Mouse (Mus musculus) midbrain, postnatal 0 days (tissue): Measurements from ENCODE around the gene Syne2. TPM values are rescaled to one million over a fixed set of nuclear protein-coding genes. Genes with fewer than 3 reads are reported as not detected.
"Not testable (repeated sequence)": the region's sequence is repeated elsewhere in the genome, so short reads cannot be mapped to it uniquely, and the experiment has no call there.

Experiments used
- ATAC-seq: fragments of 200-750 bp; cut with Nextera tagmentation; 2 replicates; pipeline ENCODE4 v1.8.0; 2017; ENCODE audit warnings: moderate number of reproducible peaks, mild to moderate bottlenecking, moderate TSS enrichment, moderate library complexity; ENCODE audit not compliant: low FRiP score
- DNase-seq: peaks from one replicate; pipeline ENCODE4 v3.0.0-alpha.2; 2015; ENCODE audit warnings: low spot score
- H3K27ac ChIP-seq: fragments of 300-500 bp; sonication (generic); 2 replicates; pipeline ENCODE4 v1.5.1; 2014; ENCODE audit warnings: low read depth, mild to moderate bottlenecking, low read length, mixed read lengths
- H3K27me3 ChIP-seq: fragments of 300-500 bp; sonication (generic); 2 replicates; pipeline ENCODE4 v1.6.1; 2014; ENCODE audit warnings: low read length, control low read depth, mixed read lengths; ENCODE audit not compliant: insufficient read depth
- H3K36me3 ChIP-seq: fragments of 300-500 bp; sonication (generic); 2 replicates; pipeline ENCODE4 v1.6.1; 2014; ENCODE audit warnings: low read length, control low read depth, mixed read lengths; ENCODE audit not compliant: insufficient read depth
- H3K4me1 ChIP-seq: fragments of 300-500 bp; sonication (generic); 2 replicates; pipeline ENCODE4 v1.6.1; 2014; ENCODE audit warnings: mild to moderate bottlenecking, control low read depth, antibody characterized with exemption, low read length, mixed read lengths; ENCODE audit not compliant: insufficient read depth
- H3K4me2 ChIP-seq: fragments of 300-500 bp; sonication (generic); 2 replicates; pipeline ENCODE4 v1.6.1; 2014; ENCODE audit warnings: low read depth, mild to moderate bottlenecking, low read length, mixed read lengths; ENCODE audit not compliant: poor library complexity, severe bottlenecking
- H3K4me3 ChIP-seq: fragments of 300-500 bp; sonication (generic); 2 replicates; pipeline ENCODE4 v1.5.1; 2014; ENCODE audit warnings: low read depth, mild to moderate bottlenecking, low read length, moderate library complexity
- H3K9ac ChIP-seq: fragments of 300-500 bp; sonication (generic); replicated peaks from 2 replicates; pipeline ENCODE4 v1.6.1; 2014; ENCODE audit warnings: mild to moderate bottlenecking, low read length, moderate library complexity, mixed read lengths; ENCODE audit not compliant: poor library complexity, severe bottlenecking
- H3K9me3 ChIP-seq: fragments of 300-500 bp; sonication (generic); 2 replicates; pipeline ENCODE4 v1.6.1; 2016; ENCODE audit warnings: low read length, control low read depth
- CTCF ChIP-seq: IDR thresholded peaks from 2 replicates; pipeline ENCODE4 v1.5.1; 2016; ENCODE audit warnings: antibody characterized with exemption, mild to moderate bottlenecking
- WGBS: fragments of 180-500 bp; shearing (Covaris S2); extraction: QIAGEN DNeasy Blood & Tissue Kit; methylation state at CpG from one replicate; pipeline ENCODE4 v1.1.7; 2014; 5-methylcytosine and 5-hydroxymethylcytosine counted together
- polyA plus RNA-seq: library from polyadenylated mRNA; unstranded; fragments of >200 nt; fragmentation: Nextera tagmentation; extraction: Ambion mirVana; gene quantifications from 2 replicates; pipeline ENCODE4 v1.2.1, GENCODE M21; 2015
- total RNA-seq: library from RNA; depleted of rRNA; stranded (reverse); fragments of >200 nt; gene quantifications from 2 replicates; pipeline ENCODE4 v1.2.3, GENCODE M21; 2014

The Syne2 gene
- total and polyA plus RNA-seq, 2 experiments from 2014 or later: 20.3 to 49.3 TPM

GRCm38 (mm10) chr12:75786681-75787080 lies 31.3 kb upstream of the Syne2 start:
- H3K9me3 ChIP-seq, H3K27ac ChIP-seq, H3K27me3 ChIP-seq, H3K4me2 ChIP-seq, H3K4me3 ChIP-seq, ATAC-seq, H3K36me3 ChIP-seq, H3K9ac ChIP-seq, H3K4me1 ChIP-seq: not testable (repeated sequence)
- 0% methylated on average over 2 of the region's 2 CpGs for WGBS
- TF ChIP-seq CTCF: peak; percentile 75
- peak; percentile 85 for DNase-seq

GRCm38 (mm10) chr12:75789451-75789850 lies 28.5 kb upstream of the Syne2 start:
- no peak overlapping the region for H3K4me3 ChIP-seq
- no peak overlapping the region for H3K4me2 ChIP-seq
- no peak overlapping the region for H3K9ac ChIP-seq
- no peaks in the 10 kb centered on the region for H3K9me3 ChIP-seq
- no peak for ATAC-seq
- no peaks in the 10 kb centered on the region for H3K36me3 ChIP-seq
- no peaks in the 10 kb centered on the region for H3K27me3 ChIP-seq
- no peak for TF ChIP-seq CTCF
- DNase-seq: peak; percentile 2
- 66% methylated on average over 4 of the region's 4 CpGs for WGBS
- no peaks in the 10 kb centered on the region for H3K4me1 ChIP-seq
- H3K27ac ChIP-seq: no peak overlapping the region

GRCm38 (mm10) chr12:75794527-75794926 lies 23.4 kb upstream of the Syne2 start:
- 60% methylated on average over 4 of the region's 4 CpGs for WGBS
- H3K9ac ChIP-seq: no peak overlapping the region
- H3K4me3 ChIP-seq: no peak overlapping the region
- ATAC-seq: no peak
- no peak for TF ChIP-seq CTCF
- H3K9me3 ChIP-seq: no peaks in the 10 kb centered on the region
- no peaks in the 10 kb centered on the region for H3K36me3 ChIP-seq
- no peaks in the 10 kb centered on the region for H3K27me3 ChIP-seq
- DNase-seq: no peak
- no peaks in the 10 kb centered on the region for H3K4me1 ChIP-seq
- no peak overlapping the region for H3K27ac ChIP-seq
- no peak overlapping the region for H3K4me2 ChIP-seq

- H3K4me3 ChIP-seq: no peak overlapping the region
- no peaks in the 10 kb centered on the region for H3K9me3 ChIP-seq
- no peaks in the 10 kb centered on the region for H3K36me3 ChIP-seq
- TF ChIP-seq CTCF: peak; percentile 78
- ATAC-seq (no peak), DNase-seq (peak; percentile 42)
- WGBS: 82% methylated on average over 2 of the region's 2 CpGs
- H3K9ac ChIP-seq: no peak overlapping the region
- H3K27ac ChIP-seq: no peak overlapping the region
- no peaks in the 10 kb centered on the region for H3K27me3 ChIP-seq
- H3K4me2 ChIP-seq: no peak overlapping the region
- H3K4me1 ChIP-seq: no peaks in the 10 kb centered on the region
These were observed 21.4 kb upstream of the Syne2 start for GRCm38 (mm10) chr12:75796510-75796909.

GRCm38 (mm10) chr12:75806281-75806680 lies 11.7 kb upstream of the Syne2 start:
- ATAC-seq: no peak
- WGBS: 92% methylated on average over 4 of the region's 4 CpGs
- H3K9me3 ChIP-seq: no peaks in the 10 kb centered on the region
- no peak for DNase-seq
- H3K27me3 ChIP-seq: no peaks in the 10 kb centered on the region
- no peak overlapping the region for H3K27ac ChIP-seq
- no peak overlapping the region for H3K4me2 ChIP-seq
- no peak overlapping the region for H3K9ac ChIP-seq
- H3K4me3 ChIP-seq: no peak overlapping the region
- H3K36me3 ChIP-seq: no peaks in the 10 kb centered on the region
- TF ChIP-seq CTCF: no peak
- no peaks in the 10 kb centered on the region for H3K4me1 ChIP-seq

GRCm38 (mm10) chr12:75813766-75814165 lies 4.2 kb upstream of the Syne2 start:
- H3K9me3 ChIP-seq: no peaks in the 10 kb centered on the region
- H3K27ac ChIP-seq: no peak overlapping the region
- no peak overlapping the region for H3K9ac ChIP-seq
- TF ChIP-seq CTCF: no peak
- ATAC-seq (no peak), DNase-seq (no peak)
- no peaks in the 10 kb centered on the region for H3K27me3 ChIP-seq
- no peak overlapping the region for H3K4me3 ChIP-seq
- WGBS: 93% methylated on average over 2 of the region's 2 CpGs
- no peak overlapping the region for H3K4me2 ChIP-seq
- H3K36me3 ChIP-seq: no peaks in the 10 kb centered on the region
- H3K4me1 ChIP-seq: no peaks in the 10 kb centered on the region
